Mouse (Mus musculus) cortical plate, adult 2 months (tissue): ENCODE results near the gene Tex38.

Experiments used
- CTCF ChIP-seq: fragments of 200-500 bp; IDR thresholded peaks from 2 replicates; pipeline ENCODE4 v1.5.1; 2011; ENCODE audit warnings: mild to moderate bottlenecking, control low read depth, low read length; ENCODE audit not compliant: insufficient read depth; ENCODE audit errors: extremely low read depth
- POLR2A ChIP-seq: fragments of 200-500 bp; IDR thresholded peaks from 2 replicates; pipeline ENCODE4 v1.6.1; 2011; ENCODE audit warnings: mild to moderate bottlenecking, low read length, control low read depth; ENCODE audit not compliant: insufficient read depth; ENCODE audit errors: extremely low read depth

GRCm38 (mm10) chr4:115820199-115820598, 39.4 kb upstream of the Tex38 start:
- TF ChIP-seq POLR2A (no peak), CTCF (no peak)
